Mouse (Mus musculus): ENCODE data around the gene Rgcc.

DNA sequence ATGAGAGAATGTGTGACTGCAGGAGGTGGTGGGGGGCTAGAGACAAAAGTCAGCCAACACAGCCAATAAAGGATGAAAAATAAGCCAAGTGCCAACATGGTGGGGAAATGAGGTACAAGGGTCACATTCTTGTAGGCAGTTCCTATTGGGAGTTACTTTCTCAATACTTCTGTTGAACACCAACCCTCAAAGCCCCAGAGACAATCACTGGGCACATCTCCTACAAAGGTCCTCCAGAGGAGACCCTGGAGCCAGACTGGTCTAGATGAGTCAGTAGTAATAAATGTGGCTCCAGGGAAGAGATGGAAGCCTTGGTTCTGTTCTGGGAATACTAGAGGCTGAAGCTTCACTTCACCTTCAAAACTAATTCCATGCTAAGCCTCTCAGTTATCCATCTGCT is 35.0 kb downstream of the Rgcc start:
- no peak for TF ChIP-seq CTCF (IDR thresholded peaks at IDR 0.05; ENCODE audit: low read depth)
- TF ChIP-seq EP300 (optimal IDR thresholded peaks at IDR 0.05), result no peak
